Mouse (Mus musculus) intestine, embryonic 14.5 days (tissue): ENCODE data around the gene Nwd1. TPM values are rescaled to one million over a fixed set of nuclear protein-coding genes. Genes with fewer than 3 reads are reported as not detected.
A peak's percentile ranks its signal among the peaks of the same experiment; 100 is the strongest.

Experiments used
- ATAC-seq: fragments of 200-750 bp; cut with Nextera tagmentation; replicated peaks from 2 replicates; pipeline ENCODE4 v1.8.0; 2017; ENCODE audit warnings: low read depth, moderate number of reproducible peaks, moderate TSS enrichment, moderate library complexity; ENCODE audit not compliant: low FRiP score, low TSS enrichment
- DNase-seq: peaks from one replicate; pipeline ENCODE4 v3.0.0-alpha.2; 2018; ENCODE audit warnings: low spot score
- H3K27ac ChIP-seq: fragments of 300-500 bp; sonication (generic); 2 replicates; pipeline ENCODE4 v1.5.1; 2014; ENCODE audit warnings: low read depth, mild to moderate bottlenecking, control low read depth
- H3K27me3 ChIP-seq: fragments of 300-500 bp; sonication (generic); replicated peaks from 2 replicates; pipeline ENCODE4 v1.6.1; 2014; ENCODE audit warnings: low read length, control low read depth; ENCODE audit not compliant: control insufficient read depth, insufficient read depth
- H3K36me3 ChIP-seq: fragments of 300-500 bp; sonication (generic); 2 replicates; pipeline ENCODE4 v1.6.1; 2014; ENCODE audit warnings: low read length, control low read depth; ENCODE audit not compliant: control insufficient read depth, insufficient read depth
- H3K4me1 ChIP-seq: fragments of 300-500 bp; sonication (generic); replicated peaks from 2 replicates; pipeline ENCODE4 v1.6.1; 2014; ENCODE audit warnings: low read length, control low read depth, mixed read lengths; ENCODE audit not compliant: control insufficient read depth, insufficient read depth
- H3K4me2 ChIP-seq: fragments of 300-500 bp; sonication (generic); 2 replicates; pipeline ENCODE4 v1.6.1; 2014; ENCODE audit warnings: low read length
- H3K4me3 ChIP-seq: fragments of 300-500 bp; sonication (generic); 2 replicates; pipeline ENCODE4 v1.5.1; 2014; ENCODE audit warnings: low read depth, low read length, control low read depth, mixed read lengths
- H3K9ac ChIP-seq: fragments of 300-500 bp; sonication (generic); 2 replicates; pipeline ENCODE4 v1.6.1; 2014; ENCODE audit warnings: mild to moderate bottlenecking, low read length
- H3K9me3 ChIP-seq: fragments of 300-500 bp; sonication (generic); 2 replicates; pipeline ENCODE4 v1.6.1; 2016; ENCODE audit warnings: low read length, control low read depth; ENCODE audit not compliant: control insufficient read depth
- WGBS: fragments of 180-500 bp; shearing (Covaris S2); extraction: QIAGEN DNeasy Blood & Tissue Kit; methylation state at CpG from one replicate; pipeline ENCODE4 v1.1.7; 2014; 5-methylcytosine and 5-hydroxymethylcytosine counted together
- polyA plus RNA-seq: library from polyadenylated mRNA; unstranded; fragments of >200 nt; fragmentation: Nextera tagmentation; extraction: Ambion mirVana; gene quantifications from 2 replicates; pipeline ENCODE4 v1.2.1, GENCODE M21; 2014

The Nwd1 gene
- polyA plus RNA-seq, 1 experiment from 2014 or later, result 0.05 TPM

DNA sequence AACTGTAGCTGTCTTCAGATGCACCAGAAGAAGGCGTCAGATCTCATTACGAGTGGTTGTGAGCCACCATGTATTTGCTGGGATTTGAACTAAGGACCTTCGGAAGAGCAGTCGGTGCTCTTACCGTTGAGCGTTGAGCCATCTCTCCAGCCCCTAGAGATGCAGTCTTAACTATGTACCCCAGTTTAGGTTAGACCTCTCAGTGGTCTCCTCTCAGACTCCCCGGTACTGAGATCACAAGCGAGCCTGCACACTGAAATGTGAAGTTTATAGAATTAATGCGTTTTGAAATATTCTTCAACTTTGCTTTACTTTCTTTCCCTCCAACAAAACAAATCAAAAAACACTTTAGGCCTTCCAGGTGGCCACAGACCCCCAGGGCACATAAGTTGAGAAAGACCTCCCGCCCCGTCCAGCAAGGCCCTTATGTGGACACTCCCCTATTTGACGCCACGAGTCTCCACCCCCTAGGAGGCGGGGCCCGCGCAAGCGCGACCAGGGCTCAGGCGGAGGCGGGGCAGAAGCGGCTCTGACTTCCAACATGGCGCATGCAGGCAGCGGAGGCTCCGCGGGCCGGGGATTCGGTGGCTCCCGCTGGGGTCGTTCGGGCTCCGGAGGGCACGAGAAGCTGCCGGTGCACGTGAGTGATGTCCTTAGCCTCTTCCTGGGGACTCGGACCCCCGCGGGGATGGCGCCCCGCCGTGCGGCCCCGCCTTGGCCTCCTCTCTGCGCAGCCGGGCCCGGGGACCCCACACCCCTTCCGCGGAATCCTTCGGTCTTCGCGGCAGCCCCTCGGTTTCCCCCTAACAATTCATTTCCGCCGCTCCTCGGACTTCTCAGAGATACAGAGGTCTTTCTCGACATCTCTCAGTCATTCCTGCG is 76.5 kb downstream of the Nwd1 start, which contains the start of gene Sin3b:
Gene Sin3b (plus strand): TSS at position 517 of the 882 bp plus-strand sequence.
- peaks cover 35% of the 10 kb centered on the region for H3K36me3 ChIP-seq
- peak within 1 kb of the TSS; percentile 82 for H3K4me3 ChIP-seq
- H3K27me3 ChIP-seq, result no peaks in the 10 kb centered on the region
- peak within 1 kb of the TSS; percentile 65 for H3K4me2 ChIP-seq
- H3K27ac ChIP-seq, result no peak within 1 kb of the TSS
- ATAC-seq, result peak; percentile 96
- H3K9me3 ChIP-seq, result no peaks in the 10 kb centered on the region
- peak within 1 kb of the TSS; percentile 94 for H3K9ac ChIP-seq
- 15% methylated on average over 49 of the region's 56 CpGs for WGBS
- H3K4me1 ChIP-seq, result peaks cover 4% of the 10 kb centered on the region; the same call in 1 of the 2 replicates
- peak; percentile 98 for DNase-seq

DNA sequence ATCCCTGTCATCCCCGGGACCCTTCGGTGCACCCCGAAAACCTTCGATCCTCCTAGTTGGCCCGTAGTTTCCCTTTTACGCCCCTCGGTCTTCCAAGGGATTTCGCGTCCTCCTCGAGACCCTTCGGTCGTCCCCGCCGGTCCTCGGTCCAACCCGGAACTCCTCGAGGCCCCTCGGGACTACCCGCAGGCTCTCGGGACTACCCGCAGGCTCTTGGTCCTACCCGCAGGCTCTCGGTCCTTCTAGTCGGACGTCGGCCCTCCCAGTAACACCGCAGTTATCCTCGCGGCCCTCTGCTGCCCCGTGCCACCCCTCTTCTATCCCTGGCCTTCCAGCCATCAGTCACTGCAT is 77.1 kb downstream of the Nwd1 start:
- peak overlapping the region; percentile 94 for H3K9ac ChIP-seq
- peaks cover 41% of the 10 kb centered on the region for H3K36me3 ChIP-seq
- H3K4me2 ChIP-seq, result peak overlapping the region; percentile 65
- H3K4me1 ChIP-seq, result peaks cover 4% of the 10 kb centered on the region; the same call in 1 of the 2 replicates
- ATAC-seq (peak; percentile 37), DNase-seq (peak; percentile 67)
- H3K9me3 ChIP-seq, result no peaks in the 10 kb centered on the region
- peak overlapping the region; percentile 82 for H3K4me3 ChIP-seq
- no peak overlapping the region for H3K27ac ChIP-seq
- under 1% methylated on average over 30 of the region's 30 CpGs for WGBS
- H3K27me3 ChIP-seq, result no peaks in the 10 kb centered on the region

DNA sequence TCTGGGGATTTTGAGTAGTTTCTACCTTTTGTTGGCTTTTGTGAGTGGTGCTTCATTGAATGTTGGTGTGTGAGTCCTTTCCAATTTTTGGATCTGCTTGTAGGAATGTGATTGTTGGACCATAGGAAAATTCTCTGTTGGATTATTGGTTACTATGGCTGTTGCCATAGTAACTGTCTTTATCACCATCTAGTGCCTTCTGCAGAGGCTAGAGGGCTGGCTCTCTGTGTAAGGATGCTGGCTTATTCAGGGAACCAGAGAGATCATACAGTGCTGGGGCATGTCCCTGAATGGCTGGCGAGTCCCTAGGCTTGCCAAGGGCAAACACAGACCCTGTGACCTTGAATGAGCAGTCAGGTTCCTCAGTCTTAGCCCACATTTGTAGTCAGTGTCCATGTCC is 82.1 kb downstream of the Nwd1 start:
- no peak for ATAC-seq
- H3K9ac ChIP-seq, result no peak overlapping the region
- 88% methylated on average over 1 of the region's 1 CpGs for WGBS
- H3K4me2 ChIP-seq, result no peak overlapping the region
- H3K4me1 ChIP-seq, result peaks cover 4% of the 10 kb centered on the region; the same call in 1 of the 2 replicates
- DNase-seq, result no peak
- no peak overlapping the region for H3K27ac ChIP-seq
- peaks cover 88% of the 10 kb centered on the region for H3K36me3 ChIP-seq
- no peak overlapping the region for H3K4me3 ChIP-seq
- no peaks in the 10 kb centered on the region for H3K9me3 ChIP-seq
- no peaks in the 10 kb centered on the region for H3K27me3 ChIP-seq

DNA sequence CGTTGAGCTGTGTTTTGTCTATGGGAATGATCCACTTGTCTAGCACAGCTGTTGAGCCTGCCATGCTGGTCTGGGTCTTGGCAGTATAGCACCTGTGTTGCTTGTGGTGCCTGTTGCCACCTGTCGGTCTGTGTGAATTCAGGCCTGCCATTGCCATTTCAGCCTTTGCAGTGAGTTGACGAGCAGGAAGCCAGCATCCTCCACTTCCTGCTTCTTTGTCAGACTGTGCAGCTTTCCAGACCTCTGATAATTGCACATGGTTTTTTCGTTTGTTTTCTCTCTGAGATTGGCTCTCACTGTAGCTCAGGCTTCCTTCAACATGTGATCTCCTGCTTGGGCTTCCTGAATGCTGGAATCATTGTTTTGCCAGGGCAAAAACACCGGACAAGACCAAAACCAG is 88.5 kb downstream of the Nwd1 start:
- Histone ChIP-seq H3K27ac (no peak overlapping the region), H3K9ac (no peak overlapping the region), H3K36me3 (peaks cover 96% of the 10 kb centered on the region), H3K9me3 (no peaks in the 10 kb centered on the region), H3K27me3 (no peaks in the 10 kb centered on the region), H3K4me1 (no peaks in the 10 kb centered on the region), H3K4me3 (no peak overlapping the region), H3K4me2 (no peak overlapping the region)
- ATAC-seq (no peak), DNase-seq (no peak)
- WGBS, result 83% methylated on average over 5 of the region's 5 CpGs

DNA sequence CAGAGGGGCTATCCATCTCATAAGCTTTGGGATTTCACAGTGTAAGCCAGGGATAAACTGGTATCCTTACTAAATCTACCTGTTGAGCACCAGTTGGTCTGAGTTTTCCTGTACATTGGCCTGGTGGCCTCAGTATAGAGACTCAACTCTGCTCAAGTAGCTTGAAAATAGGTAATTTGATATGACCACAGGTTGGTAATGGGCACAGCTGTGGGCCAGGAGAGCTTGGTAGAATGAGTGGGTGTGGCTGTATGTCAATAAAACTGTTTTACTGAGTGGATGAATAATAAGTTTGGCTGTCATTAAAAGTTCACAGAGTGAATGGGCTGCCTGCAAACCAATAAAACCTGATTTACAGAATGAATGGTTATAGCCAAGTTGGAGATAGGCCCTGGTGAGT is 90.4 kb downstream of the Nwd1 start:
- H3K36me3 ChIP-seq, result peaks cover 87% of the 10 kb centered on the region
- no peak for ATAC-seq

DNA sequence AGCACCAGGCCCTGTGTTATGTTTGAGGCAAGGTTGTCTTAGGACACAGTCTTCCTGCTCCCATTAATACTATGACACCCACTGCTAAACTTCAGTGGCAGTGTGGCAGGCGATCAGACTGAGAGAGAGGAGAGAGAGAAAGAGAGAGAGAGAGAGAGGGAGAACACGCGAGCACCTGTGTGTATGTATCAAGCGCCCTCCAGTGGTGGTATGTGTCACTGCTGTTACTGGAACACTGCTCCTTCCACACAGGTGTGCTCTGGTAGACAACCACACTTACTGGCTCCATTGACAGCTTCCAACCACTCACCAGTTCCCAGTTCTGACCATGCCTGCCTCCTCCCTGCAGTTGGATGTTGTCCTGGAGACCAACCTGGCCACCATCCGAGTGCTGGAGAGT is 99.5 kb downstream of the Nwd1 start:
- H3K4me2 ChIP-seq, result no peak overlapping the region
- H3K9me3 ChIP-seq, result no peaks in the 10 kb centered on the region
- ATAC-seq, result peak; percentile 52
- peaks cover 98% of the 10 kb centered on the region for H3K36me3 ChIP-seq
- H3K4me3 ChIP-seq, result no peak overlapping the region
- DNase-seq, result peak; percentile 57
- no peak overlapping the region for H3K27ac ChIP-seq
- 47% methylated on average over 5 of the region's 5 CpGs for WGBS
- H3K9ac ChIP-seq, result no peak overlapping the region
- no peaks in the 10 kb centered on the region for H3K27me3 ChIP-seq
- no peaks in the 10 kb centered on the region for H3K4me1 ChIP-seq

More for the DNA sequence above, 90.4 kb downstream of the Nwd1 start:
- H3K27me3 ChIP-seq, result no peaks in the 10 kb centered on the region
- no peaks in the 10 kb centered on the region for H3K9me3 ChIP-seq
- H3K9ac ChIP-seq, result no peak overlapping the region
- H3K4me1 ChIP-seq, result no peaks in the 10 kb centered on the region
- H3K27ac ChIP-seq, result no peak overlapping the region
- no peak overlapping the region for H3K4me2 ChIP-seq
- no peak overlapping the region for H3K4me3 ChIP-seq
- no peak for DNase-seq

DNA sequence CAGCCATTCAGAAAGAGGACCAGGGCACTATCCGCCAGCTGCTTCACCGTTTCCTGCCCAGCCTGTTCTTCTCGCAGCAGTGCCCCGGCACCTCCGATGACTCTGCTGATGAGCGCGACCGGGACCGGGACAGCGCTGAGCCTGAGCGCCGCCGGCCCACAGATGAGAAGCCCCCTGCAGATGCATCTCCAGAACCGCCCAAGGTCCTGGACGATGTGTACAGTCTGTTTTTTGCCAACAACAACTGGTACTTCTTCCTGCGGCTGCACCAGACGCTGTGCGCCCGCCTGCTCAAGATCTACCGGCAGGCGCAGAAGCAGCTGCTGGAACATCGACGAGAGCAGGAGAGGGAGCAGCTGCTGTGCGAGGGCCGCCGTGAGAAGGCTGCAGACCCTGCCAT is 103.3 kb downstream of the Nwd1 start:
- H3K36me3 ChIP-seq, result peaks cover 96% of the 10 kb centered on the region

DNA sequence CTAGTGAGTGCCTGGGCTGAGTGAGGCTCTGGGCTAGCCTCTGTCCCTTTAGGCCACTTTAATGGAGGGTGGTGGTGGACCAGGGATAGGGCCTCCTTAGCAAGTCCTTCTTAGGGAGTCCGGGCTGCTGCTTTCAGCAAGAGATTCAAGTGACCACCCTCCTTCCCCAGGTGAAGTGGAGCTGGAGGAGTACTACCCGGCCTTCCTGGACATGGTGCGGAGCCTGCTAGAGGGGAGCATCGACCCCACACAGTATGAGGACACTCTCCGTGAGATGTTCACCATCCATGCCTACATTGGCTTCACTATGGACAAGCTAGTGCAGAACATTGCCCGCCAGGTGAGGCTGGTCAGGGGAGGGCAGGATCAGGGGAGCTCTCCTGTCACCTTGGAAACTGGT is 103.8 kb downstream of the Nwd1 start:
- WGBS, result 95% methylated on average over 6 of the region's 6 CpGs
- peak; percentile 38 for DNase-seq
- Histone ChIP-seq H3K36me3 (peaks cover 94% of the 10 kb centered on the region), H3K27ac (no peak overlapping the region), H3K4me2 (no peak overlapping the region), H3K9ac (no peak overlapping the region), H3K9me3 (no peaks in the 10 kb centered on the region), H3K27me3 (no peaks in the 10 kb centered on the region), H3K4me1 (no peaks in the 10 kb centered on the region), H3K4me3 (no peak overlapping the region)
- no peak for ATAC-seq

More for the DNA sequence above, 103.3 kb downstream of the Nwd1 start:
- no peaks in the 10 kb centered on the region for H3K9me3 ChIP-seq
- H3K9ac ChIP-seq, result no peak overlapping the region
- H3K27ac ChIP-seq, result no peak overlapping the region
- H3K27me3 ChIP-seq, result no peaks in the 10 kb centered on the region
- DNase-seq, result no peak
- H3K4me2 ChIP-seq, result no peak overlapping the region
- no peaks in the 10 kb centered on the region for H3K4me1 ChIP-seq
- WGBS, result 94% methylated on average over 26 of the region's 26 CpGs
- ATAC-seq, result no peak
- no peak overlapping the region for H3K4me3 ChIP-seq

DNA sequence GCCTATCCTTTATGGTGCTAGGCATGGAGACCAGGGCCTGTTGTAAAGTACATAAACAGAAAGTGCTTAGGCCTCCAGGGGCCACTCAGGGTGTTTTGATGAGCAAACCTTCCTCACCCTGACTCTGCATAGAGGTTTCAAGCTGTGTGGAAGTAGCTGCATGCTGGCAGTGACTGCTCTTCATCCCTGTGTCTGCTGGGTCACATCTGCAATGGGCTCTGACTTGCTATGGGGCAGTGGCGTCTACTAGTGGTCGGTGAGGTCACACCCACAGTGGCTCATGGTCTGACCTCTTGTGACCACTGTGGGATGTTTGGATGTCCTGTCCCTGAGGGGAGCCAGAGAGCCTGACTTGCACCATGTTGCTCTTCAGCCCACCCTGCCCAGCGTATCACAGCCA is 104.6 kb downstream of the Nwd1 start:
- no peaks in the 10 kb centered on the region for H3K4me1 ChIP-seq
- 81% methylated on average over 3 of the region's 3 CpGs for WGBS
- peak; percentile 41 for DNase-seq

More for the DNA sequence above, 104.6 kb downstream of the Nwd1 start:
- no peak for ATAC-seq
- Histone ChIP-seq H3K27me3 (no peaks in the 10 kb centered on the region), H3K27ac (no peak overlapping the region), H3K9me3 (no peaks in the 10 kb centered on the region), H3K9ac (no peak overlapping the region), H3K36me3 (peaks cover 94% of the 10 kb centered on the region), H3K4me3 (no peak overlapping the region), H3K4me2 (no peak overlapping the region)
